Mouse (Mus musculus): ENCODE data around the gene Hspa1l. TPM values are rescaled to one million over a fixed set of nuclear protein-coding genes. Genes with fewer than 3 reads are reported as not detected.

The Hspa1l gene
- polyA plus RNA-seq, 1 experiment: 0.25 TPM

DNA sequence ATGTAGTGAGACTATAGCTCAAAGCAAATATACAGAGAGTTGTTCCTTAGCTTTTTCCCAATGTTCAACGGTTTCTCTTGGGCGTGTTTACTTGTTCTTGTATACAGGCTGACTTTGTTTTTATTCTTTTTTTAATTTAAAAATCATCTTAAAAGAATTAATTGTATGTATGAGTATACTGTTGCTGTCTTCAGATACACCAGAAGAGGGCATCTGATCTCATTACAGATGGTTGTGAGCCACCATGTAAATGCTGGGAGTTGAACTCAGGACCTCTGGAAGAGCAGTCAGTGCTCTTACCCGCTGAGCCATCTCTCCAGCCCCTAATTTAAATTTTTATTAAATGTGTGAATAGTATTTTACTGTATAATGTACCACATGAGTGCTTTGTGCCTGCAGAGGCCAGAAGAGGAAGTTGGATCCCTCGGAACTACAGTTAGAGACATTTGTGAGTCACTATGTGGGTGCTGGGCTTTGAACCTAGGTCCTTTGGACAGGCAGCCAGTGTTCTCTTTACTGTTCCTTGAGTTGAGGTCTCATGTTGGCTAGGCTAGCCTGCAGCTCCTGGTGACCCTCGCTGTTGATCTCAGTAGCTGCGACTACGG, 35.0 kb downstream of the Hspa1l start:
- TF ChIP-seq CTCF (IDR thresholded peaks at IDR 0.05; ENCODE audit: low read depth, low read length) (no peak), EP300 (IDR thresholded peaks at IDR 0.05; ENCODE audit: insufficient read depth, low read depth, low read length) (no peak), POLR2A (IDR thresholded peaks at IDR 0.05; ENCODE audit: insufficient read depth, low read length) (no peak)
- Histone ChIP-seq H3K4me3 (ENCODE audit: low read depth, low read length) (no peak overlapping the region), H3K27me3 (ENCODE audit: control insufficient read depth, insufficient read depth, low read length, poor library complexity, severe bottlenecking) (no peaks in the 10 kb centered on the region), H3K9ac (ENCODE audit: low read depth, poor library complexity, severe bottlenecking) (no peak overlapping the region), H3K4me1 (ENCODE audit: control insufficient read depth, insufficient read depth, low read length) (no peaks in the 10 kb centered on the region), H3K36me3 (ENCODE audit: control insufficient read depth, insufficient read depth, low read length, poor library complexity, severe bottlenecking) (peaks cover 65% of the 10 kb centered on the region), H3K9me3 (replicated peaks; ENCODE audit: control insufficient read depth, insufficient read depth, low read length, poor library complexity, severe bottlenecking) (no peaks in the 10 kb centered on the region), H3K27ac (ENCODE audit: insufficient read depth, low read length) (no peak overlapping the region)

DNA sequence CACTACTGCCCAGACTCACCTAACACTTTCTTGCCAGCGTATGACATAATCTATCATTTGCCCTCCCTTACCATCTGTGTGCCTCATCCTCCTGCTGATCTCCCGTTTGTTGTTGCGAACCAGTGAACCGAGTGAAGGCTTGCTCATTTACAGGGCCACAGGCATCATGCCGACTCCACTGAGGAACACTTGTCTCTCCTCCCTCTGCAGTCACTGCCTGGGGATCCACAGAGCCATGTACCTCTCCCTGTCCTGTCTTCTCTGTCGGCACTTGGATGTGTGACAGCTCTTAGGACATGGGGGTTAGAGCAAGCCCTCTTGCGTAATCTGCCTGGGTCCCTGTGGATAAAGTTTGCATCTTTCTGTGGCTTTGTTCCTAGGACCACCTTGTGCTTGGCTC, 37.1 kb downstream of the Hspa1l start:
- Histone ChIP-seq H3K9ac (ENCODE audit: low read depth, poor library complexity, severe bottlenecking) (no peak overlapping the region), H3K4me1 (ENCODE audit: control insufficient read depth, insufficient read depth, low read length) (no peaks in the 10 kb centered on the region), H3K36me3 (ENCODE audit: control insufficient read depth, insufficient read depth, low read length, poor library complexity, severe bottlenecking) (peaks cover 72% of the 10 kb centered on the region), H3K27ac (ENCODE audit: insufficient read depth, low read length) (no peak overlapping the region), H3K4me3 (ENCODE audit: low read depth, low read length) (no peak overlapping the region), H3K27me3 (ENCODE audit: control insufficient read depth, insufficient read depth, low read length, poor library complexity, severe bottlenecking) (no peaks in the 10 kb centered on the region), H3K9me3 (replicated peaks; ENCODE audit: control insufficient read depth, insufficient read depth, low read length, poor library complexity, severe bottlenecking) (no peaks in the 10 kb centered on the region)
- TF ChIP-seq CTCF (IDR thresholded peaks at IDR 0.05; ENCODE audit: low read depth, low read length) (no peak), EP300 (IDR thresholded peaks at IDR 0.05; ENCODE audit: insufficient read depth, low read depth, low read length) (no peak), POLR2A (IDR thresholded peaks at IDR 0.05; ENCODE audit: insufficient read depth, low read length) (no peak)

DNA sequence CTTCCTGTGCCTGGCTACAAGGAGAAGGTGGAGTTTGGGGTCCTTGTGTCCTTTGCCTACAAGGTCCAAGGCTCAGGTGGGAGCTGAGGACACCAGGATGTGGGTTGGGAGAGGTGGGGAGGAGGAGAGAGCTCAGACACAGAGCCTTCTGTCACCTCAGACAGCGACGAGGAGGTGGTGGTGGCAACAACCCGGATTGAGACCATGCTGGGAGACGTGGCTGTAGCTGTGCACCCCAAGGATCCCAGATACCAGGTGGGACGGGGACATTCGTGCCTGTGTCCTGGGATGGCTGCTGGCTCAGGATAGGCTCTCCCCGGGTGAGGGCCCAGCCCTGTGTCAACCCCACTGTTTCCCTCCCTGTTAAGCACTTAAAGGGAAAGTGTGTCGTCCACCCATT, 38.9 kb downstream of the Hspa1l start:
- H3K36me3 ChIP-seq (ENCODE audit: control insufficient read depth, insufficient read depth, low read length, poor library complexity, severe bottlenecking): peaks cover 72% of the 10 kb centered on the region
- H3K4me3 ChIP-seq (ENCODE audit: low read depth, low read length): no peak overlapping the region
- H3K27ac ChIP-seq (ENCODE audit: insufficient read depth, low read length): no peak overlapping the region
- TF ChIP-seq CTCF (IDR thresholded peaks at IDR 0.05; ENCODE audit: low read depth, low read length): no peak
- TF ChIP-seq POLR2A (IDR thresholded peaks at IDR 0.05; ENCODE audit: insufficient read depth, low read length): no peak
- TF ChIP-seq EP300 (IDR thresholded peaks at IDR 0.05; ENCODE audit: insufficient read depth, low read depth, low read length): no peak
- no peaks in the 10 kb centered on the region for H3K27me3 ChIP-seq (ENCODE audit: control insufficient read depth, insufficient read depth, low read length, poor library complexity, severe bottlenecking)
- no peaks in the 10 kb centered on the region for H3K9me3 ChIP-seq (replicated peaks; ENCODE audit: control insufficient read depth, insufficient read depth, low read length, poor library complexity, severe bottlenecking)
- no peak overlapping the region for H3K9ac ChIP-seq (ENCODE audit: low read depth, poor library complexity, severe bottlenecking)
- no peaks in the 10 kb centered on the region for H3K4me1 ChIP-seq (ENCODE audit: control insufficient read depth, insufficient read depth, low read length)

DNA sequence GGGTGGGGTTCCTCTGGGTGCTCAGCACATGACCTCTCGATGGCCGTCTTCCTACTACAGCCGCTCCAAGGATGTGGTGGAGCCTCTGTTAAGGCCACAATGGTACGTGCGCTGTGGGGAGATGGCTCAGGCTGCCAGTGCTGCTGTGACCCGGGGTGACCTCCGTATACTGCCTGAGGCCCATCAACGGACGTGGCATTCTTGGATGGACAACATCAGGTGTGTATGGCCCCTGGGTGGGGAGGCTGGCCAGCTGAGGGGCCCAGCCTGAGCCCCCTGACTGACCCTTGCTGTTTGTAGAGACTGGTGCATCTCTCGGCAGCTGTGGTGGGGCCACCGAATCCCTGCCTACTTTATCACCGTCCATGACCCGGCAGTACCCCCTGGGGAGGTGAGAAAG, 39.9 kb downstream of the Hspa1l start:
- no peak for TF ChIP-seq POLR2A (IDR thresholded peaks at IDR 0.05; ENCODE audit: insufficient read depth, low read length)
- TF ChIP-seq EP300 (IDR thresholded peaks at IDR 0.05; ENCODE audit: insufficient read depth, low read depth, low read length): no peak
- TF ChIP-seq CTCF (IDR thresholded peaks at IDR 0.05; ENCODE audit: low read depth, low read length): no peak
- Histone ChIP-seq H3K27me3 (ENCODE audit: control insufficient read depth, insufficient read depth, low read length, poor library complexity, severe bottlenecking) (no peaks in the 10 kb centered on the region), H3K4me1 (ENCODE audit: control insufficient read depth, insufficient read depth, low read length) (no peaks in the 10 kb centered on the region), H3K9ac (ENCODE audit: low read depth, poor library complexity, severe bottlenecking) (no peak overlapping the region), H3K4me3 (ENCODE audit: low read depth, low read length) (no peak overlapping the region), H3K36me3 (ENCODE audit: control insufficient read depth, insufficient read depth, low read length, poor library complexity, severe bottlenecking) (peaks cover 66% of the 10 kb centered on the region), H3K27ac (ENCODE audit: insufficient read depth, low read length) (no peak overlapping the region), H3K9me3 (replicated peaks; ENCODE audit: control insufficient read depth, insufficient read depth, low read length, poor library complexity, severe bottlenecking) (no peaks in the 10 kb centered on the region)

GRCm38 (mm10) chr17:35013221-35013620, 40.7 kb downstream of the Hspa1l start:
- Histone ChIP-seq H3K36me3 (ENCODE audit: control insufficient read depth, insufficient read depth, low read length, poor library complexity, severe bottlenecking) (peaks cover 62% of the 10 kb centered on the region), H3K9ac (ENCODE audit: low read depth, poor library complexity, severe bottlenecking) (no peak overlapping the region), H3K4me3 (ENCODE audit: low read depth, low read length) (no peak overlapping the region), H3K4me1 (ENCODE audit: control insufficient read depth, insufficient read depth, low read length) (no peaks in the 10 kb centered on the region), H3K9me3 (replicated peaks; ENCODE audit: control insufficient read depth, insufficient read depth, low read length, poor library complexity, severe bottlenecking) (no peaks in the 10 kb centered on the region), H3K27ac (ENCODE audit: insufficient read depth, low read length) (no peak overlapping the region), H3K27me3 (ENCODE audit: control insufficient read depth, insufficient read depth, low read length, poor library complexity, severe bottlenecking) (no peaks in the 10 kb centered on the region)
- TF ChIP-seq EP300 (IDR thresholded peaks at IDR 0.05; ENCODE audit: insufficient read depth, low read depth, low read length) (no peak), POLR2A (IDR thresholded peaks at IDR 0.05; ENCODE audit: insufficient read depth, low read length) (no peak), CTCF (IDR thresholded peaks at IDR 0.05; ENCODE audit: low read depth, low read length) (no peak)

DNA sequence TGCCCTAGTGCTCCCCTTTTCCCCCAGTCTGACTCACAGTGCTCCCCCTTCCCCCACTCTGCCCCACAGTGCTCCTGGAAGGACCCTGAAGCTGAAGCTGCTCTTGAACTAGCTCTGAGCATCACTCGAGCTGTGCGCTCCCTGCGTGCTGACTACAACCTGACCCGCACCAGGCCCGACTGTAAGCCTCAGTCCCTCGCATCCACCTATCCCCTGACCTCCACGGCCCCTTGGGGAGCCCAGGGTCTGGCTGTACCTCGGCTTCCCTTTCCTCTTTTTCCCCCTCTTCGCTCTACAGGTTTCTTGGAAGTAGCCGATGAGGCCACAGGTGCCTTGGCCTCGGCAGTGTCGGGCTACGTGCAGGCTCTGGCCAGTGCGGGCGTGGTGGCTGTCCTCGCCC, 42.8 kb downstream of the Hspa1l start:
- H3K27me3 ChIP-seq (ENCODE audit: control insufficient read depth, insufficient read depth, low read length, poor library complexity, severe bottlenecking): no peaks in the 10 kb centered on the region
- H3K27ac ChIP-seq (ENCODE audit: insufficient read depth, low read length): no peak overlapping the region
- H3K36me3 ChIP-seq (ENCODE audit: control insufficient read depth, insufficient read depth, low read length, poor library complexity, severe bottlenecking): peaks cover 48% of the 10 kb centered on the region
- no peak overlapping the region for H3K9ac ChIP-seq (ENCODE audit: low read depth, poor library complexity, severe bottlenecking)
- no peak overlapping the region for H3K4me3 ChIP-seq (ENCODE audit: low read depth, low read length)
- no peaks in the 10 kb centered on the region for H3K9me3 ChIP-seq (replicated peaks; ENCODE audit: control insufficient read depth, insufficient read depth, low read length, poor library complexity, severe bottlenecking)
- no peaks in the 10 kb centered on the region for H3K4me1 ChIP-seq (ENCODE audit: control insufficient read depth, insufficient read depth, low read length)
- TF ChIP-seq EP300 (IDR thresholded peaks at IDR 0.05; ENCODE audit: insufficient read depth, low read depth, low read length): no peak
- TF ChIP-seq CTCF (IDR thresholded peaks at IDR 0.05; ENCODE audit: low read depth, low read length): no peak
- TF ChIP-seq POLR2A (IDR thresholded peaks at IDR 0.05; ENCODE audit: insufficient read depth, low read length): no peak

Data from ES-Bruce4 (cell line).